Mouse (Mus musculus): ENCODE results near the gene March11. TPM values are rescaled to one million over a fixed set of nuclear protein-coding genes. Genes with fewer than 3 reads are reported as not detected.

March11 gene
- polyA plus RNA-seq, 1 experiment from 2014 or later = 1.2 TPM

DNA sequence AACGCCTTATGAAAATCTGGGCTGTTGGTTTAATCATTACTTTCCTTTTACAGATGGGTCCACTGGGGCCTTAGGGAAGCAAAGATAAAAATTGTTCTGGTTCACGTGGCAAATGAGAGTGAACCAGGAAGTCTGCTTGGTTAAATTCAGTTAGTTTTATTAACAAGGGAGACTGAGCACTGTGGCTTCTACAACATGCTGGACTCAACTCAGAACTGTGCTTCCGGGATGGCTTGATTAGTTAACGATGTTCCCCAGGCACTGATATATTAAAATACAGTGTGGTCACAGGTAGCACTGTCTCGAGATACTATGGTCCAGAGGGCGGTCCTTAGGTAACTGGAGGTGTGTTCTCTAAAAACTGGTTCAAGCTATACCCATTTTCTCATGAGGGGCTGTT, 32.1 kb downstream of the March11 start:
- no peaks in the 10 kb centered on the region for H3K4me1 ChIP-seq (replicated peaks; ENCODE audit: control insufficient read depth, insufficient read depth, low read length)
- ATAC-seq (replicated peaks; ENCODE audit: low FRiP score) = no peak
- H3K27ac ChIP-seq (ENCODE audit: low read depth, low read length) = no peak overlapping the region
- no peaks in the 10 kb centered on the region for H3K9me3 ChIP-seq (ENCODE audit: control insufficient read depth, low read length)
- 88% methylated on average over 6 of the region's 6 CpGs for WGBS
- H3K9ac ChIP-seq (ENCODE audit: low read length) = no peak overlapping the region
- no peak for DNase-seq (ENCODE audit: low spot score)
- no peaks in the 10 kb centered on the region for H3K27me3 ChIP-seq (ENCODE audit: control insufficient read depth, insufficient read depth, low read length)
- no peak overlapping the region for H3K4me3 ChIP-seq (ENCODE audit: low read depth, low read length)
- no peaks in the 10 kb centered on the region for H3K36me3 ChIP-seq (ENCODE audit: control insufficient read depth, insufficient read depth, low read length)
- H3K4me2 ChIP-seq (ENCODE audit: low read depth, low read length, severe bottlenecking) = no peak overlapping the region

DNA sequence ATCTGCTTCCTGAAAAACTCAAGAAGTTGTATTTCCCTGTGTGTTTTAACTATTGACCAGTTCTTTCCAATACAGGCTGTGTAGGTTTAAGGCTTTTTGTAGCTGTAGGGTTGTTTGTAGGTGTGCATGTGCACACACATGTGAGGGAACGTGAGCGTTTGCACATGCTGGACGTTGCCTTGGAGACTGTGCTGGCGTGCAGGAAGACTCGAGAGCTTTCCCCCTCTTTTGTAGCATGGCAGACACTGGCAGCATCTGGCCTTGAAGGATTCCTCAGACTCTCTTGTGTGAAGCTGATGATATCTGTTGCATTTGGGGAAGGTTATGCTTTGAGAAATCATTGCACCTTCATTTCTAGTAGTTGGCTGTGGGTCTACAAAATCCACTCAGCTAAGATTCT, 35.5 kb downstream of the March11 start:
- Histone ChIP-seq H3K9ac (ENCODE audit: low read length) (no peak overlapping the region), H3K27me3 (ENCODE audit: control insufficient read depth, insufficient read depth, low read length) (no peaks in the 10 kb centered on the region), H3K4me2 (ENCODE audit: low read depth, low read length, severe bottlenecking) (no peak overlapping the region), H3K4me3 (ENCODE audit: low read depth, low read length) (no peak overlapping the region), H3K36me3 (ENCODE audit: control insufficient read depth, insufficient read depth, low read length) (no peaks in the 10 kb centered on the region), H3K4me1 (replicated peaks; ENCODE audit: control insufficient read depth, insufficient read depth, low read length) (no peaks in the 10 kb centered on the region), H3K27ac (ENCODE audit: low read depth, low read length) (no peak overlapping the region), H3K9me3 (ENCODE audit: control insufficient read depth, low read length) (no peaks in the 10 kb centered on the region)
- DNase-seq (ENCODE audit: low spot score) (no peak), ATAC-seq (replicated peaks; ENCODE audit: low FRiP score) (no peak)
- 93% methylated on average over 5 of the region's 5 CpGs for WGBS

DNA sequence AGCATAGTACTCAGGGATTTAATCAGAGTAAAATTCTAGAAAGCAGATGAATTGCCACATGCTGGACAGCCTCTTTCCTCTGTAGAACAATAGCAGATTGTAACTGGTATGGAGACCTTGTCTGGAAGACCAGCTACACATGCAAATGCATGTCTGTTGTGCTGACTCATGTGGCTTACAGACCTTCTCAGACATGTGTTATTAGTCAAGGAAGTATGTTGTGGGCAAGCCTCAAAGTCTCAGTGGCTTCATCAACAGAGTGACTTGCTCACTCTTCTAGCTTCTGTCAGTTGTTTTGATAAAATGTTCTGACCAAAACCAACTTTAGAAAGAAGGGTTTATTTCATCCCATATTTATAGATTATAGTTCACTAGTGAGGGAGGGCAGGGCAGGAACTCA, 44.8 kb downstream of the March11 start:
- no peaks in the 10 kb centered on the region for H3K9me3 ChIP-seq (ENCODE audit: control insufficient read depth, low read length)
- no peak for DNase-seq (ENCODE audit: low spot score)
- no peak overlapping the region for H3K4me3 ChIP-seq (ENCODE audit: low read depth, low read length)
- H3K27me3 ChIP-seq (ENCODE audit: control insufficient read depth, insufficient read depth, low read length) = no peaks in the 10 kb centered on the region
- H3K4me1 ChIP-seq (replicated peaks; ENCODE audit: control insufficient read depth, insufficient read depth, low read length) = no peaks in the 10 kb centered on the region
- no peak overlapping the region for H3K27ac ChIP-seq (ENCODE audit: low read depth, low read length)
- H3K4me2 ChIP-seq (ENCODE audit: low read depth, low read length, severe bottlenecking) = no peak overlapping the region
- H3K9ac ChIP-seq (ENCODE audit: low read length) = no peak overlapping the region
- H3K36me3 ChIP-seq (ENCODE audit: control insufficient read depth, insufficient read depth, low read length) = no peaks in the 10 kb centered on the region
- no peak for ATAC-seq (replicated peaks; ENCODE audit: low FRiP score)

DNA sequence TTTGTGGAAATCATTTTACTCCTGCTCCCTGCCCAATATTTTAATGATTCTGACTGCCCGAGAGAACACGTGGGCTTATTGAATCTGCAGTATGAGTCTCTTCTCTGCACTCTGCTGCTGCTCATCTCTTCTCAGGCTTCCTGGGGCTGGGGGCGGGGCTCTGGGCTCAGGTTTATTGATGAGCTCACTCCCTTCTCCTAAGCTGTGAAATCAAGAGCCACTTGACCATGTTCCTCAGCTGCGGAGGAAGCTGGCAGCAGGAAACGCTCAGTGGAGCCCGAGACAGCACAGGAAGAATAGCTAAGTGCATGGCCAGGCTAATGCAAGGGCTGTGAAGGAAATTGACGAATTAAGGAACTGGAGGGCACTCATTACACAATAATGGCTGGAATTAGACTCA, 56.5 kb downstream of the March11 start:
- H3K9me3 ChIP-seq (ENCODE audit: control insufficient read depth, low read length) = no peaks in the 10 kb centered on the region
- DNase-seq (ENCODE audit: low spot score) = no peak
- no peaks in the 10 kb centered on the region for H3K4me1 ChIP-seq (replicated peaks; ENCODE audit: control insufficient read depth, insufficient read depth, low read length)
- H3K36me3 ChIP-seq (ENCODE audit: control insufficient read depth, insufficient read depth, low read length) = no peaks in the 10 kb centered on the region
- H3K4me2 ChIP-seq (ENCODE audit: low read depth, low read length, severe bottlenecking) = no peak overlapping the region
- no peak; the same call in 1 of the 2 replicates for ATAC-seq (replicated peaks; ENCODE audit: low FRiP score)
- H3K4me3 ChIP-seq (ENCODE audit: low read depth, low read length) = no peak overlapping the region
- WGBS = 34% methylated on average over 7 of the region's 7 CpGs
- no peaks in the 10 kb centered on the region for H3K27me3 ChIP-seq (ENCODE audit: control insufficient read depth, insufficient read depth, low read length)
- H3K9ac ChIP-seq (ENCODE audit: low read length) = no peak overlapping the region
- no peak overlapping the region for H3K27ac ChIP-seq (ENCODE audit: low read depth, low read length)

DNA sequence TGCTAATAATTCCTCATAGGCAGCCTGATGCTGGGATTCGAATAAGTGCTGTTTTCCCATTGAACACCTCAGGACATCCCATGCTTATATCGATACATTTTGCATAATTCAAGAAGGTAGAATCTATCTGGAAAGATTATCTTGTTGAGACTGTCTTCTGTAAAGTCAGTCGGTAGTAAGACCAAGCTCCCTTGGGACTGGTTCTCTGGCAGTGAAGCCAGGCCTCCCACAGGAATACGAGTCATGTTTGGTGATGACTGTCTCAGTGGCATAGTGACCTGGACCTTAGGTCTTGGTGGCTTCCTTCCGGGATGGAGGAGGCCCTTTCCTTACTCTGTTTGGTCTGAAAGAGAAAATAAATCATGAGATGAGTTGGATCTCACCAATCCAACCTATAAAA, 57.7 kb downstream of the March11 start:
- 93% methylated on average over 5 of the region's 5 CpGs for WGBS
- ATAC-seq (replicated peaks; ENCODE audit: low FRiP score) (no peak), DNase-seq (ENCODE audit: low spot score) (no peak)

DNA sequence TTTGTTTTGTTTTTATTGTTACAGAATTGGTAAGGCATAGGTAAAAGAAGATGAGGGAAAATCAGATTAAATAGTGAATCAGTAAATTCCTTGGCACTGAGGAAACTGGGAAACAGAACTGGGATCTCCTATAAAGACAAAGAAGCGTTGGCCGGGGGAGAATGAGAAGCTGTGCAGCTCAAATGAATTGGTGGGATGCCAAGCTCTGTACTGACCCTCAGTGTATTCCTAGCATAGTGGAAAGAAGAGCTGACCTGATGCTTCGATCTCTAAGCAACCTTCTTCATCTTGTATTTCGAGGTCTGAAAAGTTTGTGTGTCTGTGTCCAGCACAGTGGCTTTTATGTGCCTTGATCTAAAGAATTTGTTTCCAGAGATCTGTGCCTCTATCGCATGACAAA, 64.9 kb downstream of the March11 start:
- 90% methylated on average over 5 of the region's 5 CpGs for WGBS
- no peak for ATAC-seq (replicated peaks; ENCODE audit: low FRiP score)
- no peak for DNase-seq (ENCODE audit: low spot score)

More for the DNA sequence above, 57.7 kb downstream of the March11 start:
- Histone ChIP-seq H3K4me1 (replicated peaks; ENCODE audit: control insufficient read depth, insufficient read depth, low read length) (no peaks in the 10 kb centered on the region), H3K4me3 (ENCODE audit: low read depth, low read length) (no peak overlapping the region), H3K9me3 (ENCODE audit: control insufficient read depth, low read length) (no peaks in the 10 kb centered on the region), H3K9ac (ENCODE audit: low read length) (no peak overlapping the region), H3K36me3 (ENCODE audit: control insufficient read depth, insufficient read depth, low read length) (no peaks in the 10 kb centered on the region), H3K27me3 (ENCODE audit: control insufficient read depth, insufficient read depth, low read length) (no peaks in the 10 kb centered on the region), H3K27ac (ENCODE audit: low read depth, low read length) (no peak overlapping the region), H3K4me2 (ENCODE audit: low read depth, low read length, severe bottlenecking) (no peak overlapping the region)

DNA sequence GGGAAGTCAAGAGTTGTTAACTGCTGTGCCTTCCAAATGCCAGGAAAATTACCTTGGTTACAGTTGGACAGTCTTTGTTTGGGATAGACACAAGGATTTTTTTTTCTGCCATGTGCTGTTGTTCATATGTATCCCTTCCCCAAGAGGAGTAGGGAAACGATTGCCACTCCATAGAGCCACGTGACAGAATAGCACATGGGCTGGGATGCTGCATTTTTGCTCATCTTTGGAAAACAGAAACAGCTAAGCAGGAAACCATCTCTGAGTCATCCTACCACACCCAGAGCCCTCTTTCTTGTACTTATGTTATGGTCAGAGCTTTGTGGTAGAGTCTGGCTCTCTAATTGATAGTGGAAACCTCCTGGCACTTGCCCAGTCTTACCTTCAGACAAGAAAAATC, 65.4 kb downstream of the March11 start:
- H3K27me3 ChIP-seq (ENCODE audit: control insufficient read depth, insufficient read depth, low read length) = no peaks in the 10 kb centered on the region
- H3K4me3 ChIP-seq (ENCODE audit: low read depth, low read length) = no peak overlapping the region
- no peaks in the 10 kb centered on the region for H3K9me3 ChIP-seq (ENCODE audit: control insufficient read depth, low read length)
- no peak overlapping the region for H3K9ac ChIP-seq (ENCODE audit: low read length)
- H3K36me3 ChIP-seq (ENCODE audit: control insufficient read depth, insufficient read depth, low read length) = no peaks in the 10 kb centered on the region
- H3K27ac ChIP-seq (ENCODE audit: low read depth, low read length) = no peak overlapping the region
- DNase-seq (ENCODE audit: low spot score) = no peak
- WGBS = 77% methylated on average over 2 of the region's 2 CpGs
- no peaks in the 10 kb centered on the region for H3K4me1 ChIP-seq (replicated peaks; ENCODE audit: control insufficient read depth, insufficient read depth, low read length)
- H3K4me2 ChIP-seq (ENCODE audit: low read depth, low read length, severe bottlenecking) = no peak overlapping the region
- ATAC-seq (replicated peaks; ENCODE audit: low FRiP score) = no peak

More for the DNA sequence above, 64.9 kb downstream of the March11 start:
- H3K36me3 ChIP-seq (ENCODE audit: control insufficient read depth, insufficient read depth, low read length) = no peaks in the 10 kb centered on the region
- no peaks in the 10 kb centered on the region for H3K9me3 ChIP-seq (ENCODE audit: control insufficient read depth, low read length)
- no peak overlapping the region for H3K4me3 ChIP-seq (ENCODE audit: low read depth, low read length)
- no peaks in the 10 kb centered on the region for H3K27me3 ChIP-seq (ENCODE audit: control insufficient read depth, insufficient read depth, low read length)
- H3K4me2 ChIP-seq (ENCODE audit: low read depth, low read length, severe bottlenecking) = no peak overlapping the region
- H3K9ac ChIP-seq (ENCODE audit: low read length) = no peak overlapping the region
- H3K4me1 ChIP-seq (replicated peaks; ENCODE audit: control insufficient read depth, insufficient read depth, low read length) = no peaks in the 10 kb centered on the region
- no peak overlapping the region for H3K27ac ChIP-seq (ENCODE audit: low read depth, low read length)

DNA sequence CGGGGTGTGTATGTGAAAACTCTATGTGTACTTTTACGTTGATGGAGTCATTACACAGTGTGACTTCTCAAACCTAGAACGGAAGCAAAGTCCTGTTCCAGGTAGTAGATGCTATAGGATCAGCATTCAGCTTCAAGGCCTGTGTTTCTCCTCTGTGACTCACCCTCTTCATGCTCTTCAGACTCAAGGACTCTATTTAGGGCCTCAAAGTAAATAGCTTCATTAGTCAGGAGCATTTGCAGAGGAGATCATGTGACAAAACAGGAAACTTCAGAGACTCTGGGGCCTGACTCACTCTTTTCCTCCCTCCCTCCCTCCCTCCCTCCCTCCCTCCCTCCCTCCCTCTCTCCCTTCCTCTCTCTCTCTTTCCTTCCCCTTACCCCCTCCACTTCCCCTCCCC, 66.1 kb downstream of the March11 start:
- Histone ChIP-seq H3K27me3 (ENCODE audit: control insufficient read depth, insufficient read depth, low read length) (no peaks in the 10 kb centered on the region), H3K27ac (ENCODE audit: low read depth, low read length) (no peak overlapping the region), H3K4me3 (ENCODE audit: low read depth, low read length) (no peak overlapping the region), H3K4me2 (ENCODE audit: low read depth, low read length, severe bottlenecking) (no peak overlapping the region), H3K9ac (ENCODE audit: low read length) (no peak overlapping the region), H3K36me3 (ENCODE audit: control insufficient read depth, insufficient read depth, low read length) (no peaks in the 10 kb centered on the region), H3K9me3 (ENCODE audit: control insufficient read depth, low read length) (no peaks in the 10 kb centered on the region), H3K4me1 (replicated peaks; ENCODE audit: control insufficient read depth, insufficient read depth, low read length) (no peaks in the 10 kb centered on the region)
- no peak for DNase-seq (ENCODE audit: low spot score)
- no peak for ATAC-seq (replicated peaks; ENCODE audit: low FRiP score)
- 95% methylated on average over 3 of the region's 3 CpGs for WGBS

DNA sequence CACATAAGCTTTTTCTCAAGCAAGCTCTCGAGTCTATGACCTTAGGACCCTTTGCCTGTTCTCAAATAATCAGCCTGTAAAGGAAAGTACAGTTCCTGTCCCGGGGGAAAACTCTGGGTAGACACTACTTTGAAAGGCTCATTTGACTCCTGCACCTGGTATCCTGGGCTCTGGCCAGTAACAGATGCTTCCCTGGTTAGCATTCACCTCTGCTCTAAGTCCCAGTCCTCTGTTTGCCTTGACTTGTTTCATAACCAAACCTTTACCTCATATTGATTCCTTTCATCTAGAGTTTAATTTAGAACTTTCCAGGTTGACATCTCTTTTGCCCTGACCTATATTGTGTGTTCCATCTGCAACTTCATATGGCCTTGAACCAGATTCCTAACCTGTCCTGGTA, 68.5 kb downstream of the March11 start:
- Histone ChIP-seq H3K27me3 (ENCODE audit: control insufficient read depth, insufficient read depth, low read length) (no peaks in the 10 kb centered on the region), H3K4me1 (replicated peaks; ENCODE audit: control insufficient read depth, insufficient read depth, low read length) (no peaks in the 10 kb centered on the region), H3K9me3 (ENCODE audit: control insufficient read depth, low read length) (no peaks in the 10 kb centered on the region), H3K27ac (ENCODE audit: low read depth, low read length) (no peak overlapping the region), H3K36me3 (ENCODE audit: control insufficient read depth, insufficient read depth, low read length) (no peaks in the 10 kb centered on the region), H3K9ac (ENCODE audit: low read length) (no peak overlapping the region), H3K4me2 (ENCODE audit: low read depth, low read length, severe bottlenecking) (no peak overlapping the region), H3K4me3 (ENCODE audit: low read depth, low read length) (no peak overlapping the region)
- ATAC-seq (replicated peaks; ENCODE audit: low FRiP score) (no peak), DNase-seq (ENCODE audit: low spot score) (no peak)
- 77% methylated on average over 2 of the region's 2 CpGs for WGBS

All from forebrain, embryonic 11.5 days (tissue).